Mouse (Mus musculus) heart, adult 11 months (tissue): ENCODE data around the gene Cdk5.

Source experiments
- DNase-seq: peaks from one replicate; pipeline ENCODE4 v3.0.0; 2022

Gene Cdk5

GRCm38 (mm10) chr5:24373807-24374206 is 49.5 kb downstream of the Cdk5 start:
- DNase-seq, result no peak

- DNase-seq, result peak; percentile 91
Measured at GRCm38 (mm10) chr5:24369767-24370166, 53.6 kb downstream of the Cdk5 start.
